Mouse (Mus musculus): Measurements from ENCODE around the gene Fbxl21. TPM values are rescaled to one million over a fixed set of nuclear protein-coding genes. Genes with fewer than 3 reads are reported as not detected.

Fbxl21 gene
- total RNA-seq, 1 experiment = 0.58 TPM

DNA sequence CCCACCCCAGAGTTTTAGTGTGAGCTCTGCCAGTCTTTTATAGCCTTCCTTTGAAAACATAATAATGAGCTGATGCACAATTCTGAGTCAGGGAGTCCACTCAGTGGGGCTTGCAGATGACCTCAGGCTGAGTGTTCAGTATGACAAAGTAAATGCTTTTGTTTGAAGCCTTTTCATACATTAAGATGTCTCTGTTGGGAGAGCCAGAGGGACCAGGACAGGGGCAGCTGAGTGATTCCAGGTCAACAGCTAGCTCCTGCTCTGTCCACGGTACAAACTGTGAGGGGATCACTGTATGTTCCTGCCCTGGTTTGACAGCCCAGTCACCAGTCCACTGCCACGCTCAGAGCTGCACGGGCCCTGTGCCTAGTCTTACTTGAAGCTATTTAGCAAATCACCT, 60.4 kb downstream of the Fbxl21 start:
- DNase-seq (ENCODE audit: low read depth, low spot score) = no peak
- Histone ChIP-seq H3K9ac (ENCODE audit: insufficient read depth, low read depth, low read length, poor library complexity, severe bottlenecking) (no peak overlapping the region), H3K4me3 (ENCODE audit: insufficient read depth in 1 of 2, low read depth in 1 of 2, low read length in 2 of 2, poor library complexity in 1 of 2, severe bottlenecking in 1 of 2) (no peak overlapping the region), H3K9me3 (ENCODE audit: control insufficient read depth, insufficient read depth, low read depth, low read length) (no peaks in the 10 kb centered on the region), H3K36me3 (ENCODE audit: control insufficient read depth, insufficient read depth, low read length, poor library complexity, severe bottlenecking) (no peaks in the 10 kb centered on the region), H3K4me1 (ENCODE audit: control insufficient read depth in 2 of 2, insufficient read depth in 2 of 2, low read length in 2 of 2, poor library complexity in 1 of 2) (peaks cover 6 to 18% of the 10 kb centered on the region in 2 experiments; a peak in 3 of 4 replicates), H3K27ac (ENCODE audit: insufficient read depth, low read depth, low read length, poor library complexity, severe bottlenecking) (peak overlapping the region; percentile 46; the same call in 1 of the 2 replicates)
- TF ChIP-seq MAFK (IDR thresholded peaks at IDR 0.05; ENCODE audit: insufficient read depth, low read depth, low read length) = no peak
- TF ChIP-seq ZC3H11A (IDR thresholded peaks at IDR 0.05; ENCODE audit: borderline replicate concordance, low read depth, low read length) = no peak
- TF ChIP-seq CHD2 (IDR thresholded peaks at IDR 0.05; ENCODE audit: low read depth, low read length) = no peak
- TF ChIP-seq ZNF384 (IDR thresholded peaks at IDR 0.05; ENCODE audit: low read depth, low read length) = no peak
- no peak for TF ChIP-seq HCFC1 (IDR thresholded peaks at IDR 0.05; ENCODE audit: borderline replicate concordance, insufficient read depth, low read length)
- in situ Hi-C loops (cut with MboI; ENCODE audit: low sequenced_read_pairs in 2 of 2, unreplicated experiment in 2 of 2) = no loop called here

- H3K36me3 ChIP-seq (ENCODE audit: control insufficient read depth, insufficient read depth, low read length, poor library complexity, severe bottlenecking) = no peaks in the 10 kb centered on the region
- H3K9me3 ChIP-seq (ENCODE audit: control insufficient read depth, insufficient read depth, low read depth, low read length) = no peaks in the 10 kb centered on the region
- H3K4me3 ChIP-seq (ENCODE audit: insufficient read depth in 1 of 2, low read depth in 1 of 2, low read length in 2 of 2, poor library complexity in 1 of 2, severe bottlenecking in 1 of 2) = no peak overlapping the region
- peaks cover 6 to 16% of the 10 kb centered on the region in 2 experiments; a peak in 3 of 4 replicates for H3K4me1 ChIP-seq (ENCODE audit: control insufficient read depth in 2 of 2, insufficient read depth in 2 of 2, low read length in 2 of 2, poor library complexity in 1 of 2)
- no peak for DNase-seq (ENCODE audit: low read depth, low spot score)
- in situ Hi-C loops (cut with MboI; ENCODE audit: low sequenced_read_pairs in 2 of 2, unreplicated experiment in 2 of 2) = no loop called here
- no peak overlapping the region for H3K9ac ChIP-seq (ENCODE audit: insufficient read depth, low read depth, low read length, poor library complexity, severe bottlenecking)
- H3K27ac ChIP-seq (ENCODE audit: insufficient read depth, low read depth, low read length, poor library complexity, severe bottlenecking) = no peak overlapping the region
- no peak for TF ChIP-seq CHD2 (IDR thresholded peaks at IDR 0.05; ENCODE audit: low read depth, low read length)
- no peak for TF ChIP-seq MAFK (IDR thresholded peaks at IDR 0.05; ENCODE audit: insufficient read depth, low read depth, low read length)
Measured at GRCm38 (mm10) chr13:56586046-56586445, 63.8 kb downstream of the Fbxl21 start.

Other genes starting within 250 kb of the Fbxl21 start
- 2.6 and 2.8 TPM in 2 replicates for gene Cxcl14, start 225.9 kb upstream of the Fbxl21 start, total RNA-seq (2012; rRNA removed)
- gene Gm3045, start 95.9 kb upstream of the Fbxl21 start, total RNA-seq (2012; rRNA removed) = not detected in 2 replicates
- gene Slc25a48, start 84.1 kb upstream of the Fbxl21 start, total RNA-seq (2012; rRNA removed) = 0.32 and 0.49 TPM in 2 replicates
- not detected in 2 replicates for gene Il9, start 40.2 kb upstream of the Fbxl21 start, total RNA-seq (2012; rRNA removed)
- gene Lect2, start 26.0 kb downstream of the Fbxl21 start, total RNA-seq (2012; rRNA removed) = not detected in 2 replicates
- gene Tgfbi, start 87.1 kb downstream of the Fbxl21 start, total RNA-seq (2012; rRNA removed) = 16.6 and 37.4 TPM in 2 replicates
- 13.6 and 14.2 TPM in 2 replicates for gene Smad5, start 180.5 kb downstream of the Fbxl21 start, total RNA-seq (2012; rRNA removed)
- gene Gm45623, start 231.4 kb downstream of the Fbxl21 start, total RNA-seq (2012; rRNA removed) = not detected in 2 replicates

All from ES-E14 (cell line).